Mouse (Mus musculus): ENCODE measurements at regions not wholly inside any gene's neighbourhood (a gene's known extent, or its start where the extent isn't known, plus 50 kb on each side); places are given as distances from the start of the nearest gene placed in this dataset.

GRCm38 (mm10) chr9:101458947-101459627 lies 207.5 kb upstream of the Ppp2r3a start:
- Histone ChIP-seq H3K9me3 (no peaks in the 10 kb centered on the region), H3K4me1 (no peaks in the 10 kb centered on the region), H3K27me3 (replicated peaks; ENCODE audit: low read depth, poor library complexity, severe bottlenecking) (no peaks in the 10 kb centered on the region), H3K36me3 (replicated peaks) (no peaks in the 10 kb centered on the region), H3K4me3 (no peak overlapping the region), H3K27ac (replicated peaks) (no peak overlapping the region)
- no peak for DNase-seq (ENCODE audit: low spot score)
- WGBS, result 83% methylated on average over 11 of the region's 11 CpGs

- Histone ChIP-seq H3K27ac (replicated peaks) (no peak overlapping the region), H3K9me3 (no peaks in the 10 kb centered on the region), H3K4me1 (no peaks in the 10 kb centered on the region), H3K4me3 (no peak overlapping the region), H3K36me3 (replicated peaks) (no peaks in the 10 kb centered on the region), H3K27me3 (replicated peaks; ENCODE audit: low read depth, poor library complexity, severe bottlenecking) (no peaks in the 10 kb centered on the region)
- DNase-seq (ENCODE audit: low spot score), result no peak
- WGBS, result 90% methylated on average over 10 of the region's 10 CpGs
These were observed 206.8 kb upstream of the Ppp2r3a start for GRCm38 (mm10) chr9:101458306-101458946.

- Histone ChIP-seq H3K4me3 (no peak overlapping the region), H3K27me3 (replicated peaks; ENCODE audit: low read depth, poor library complexity, severe bottlenecking) (no peaks in the 10 kb centered on the region), H3K27ac (replicated peaks) (no peak overlapping the region), H3K36me3 (replicated peaks) (no peaks in the 10 kb centered on the region), H3K4me1 (peaks cover 8% of the 10 kb centered on the region), H3K9me3 (no peaks in the 10 kb centered on the region)
- 85% methylated on average over 2 of the region's 2 CpGs for WGBS
- no peak for DNase-seq (ENCODE audit: low spot score)
These were observed 194.7 kb upstream of the Ppp2r3a start for GRCm38 (mm10) chr9:101446316-101446715.

- no peaks in the 10 kb centered on the region for H3K27me3 ChIP-seq (replicated peaks; ENCODE audit: low read depth, poor library complexity, severe bottlenecking)
- 88% methylated on average over 5 of the region's 5 CpGs for WGBS
- H3K4me1 ChIP-seq, result peaks cover 8% of the 10 kb centered on the region
- H3K9me3 ChIP-seq, result no peaks in the 10 kb centered on the region
- no peak overlapping the region for H3K4me3 ChIP-seq
- H3K36me3 ChIP-seq (replicated peaks), result no peaks in the 10 kb centered on the region
- no peak for DNase-seq (ENCODE audit: low spot score)
- H3K27ac ChIP-seq (replicated peaks), result no peak overlapping the region
These were observed 194.2 kb upstream of the Ppp2r3a start for GRCm38 (mm10) chr9:101445764-101446163.

GRCm38 (mm10) chr9:101445293-101445692 lies 193.7 kb upstream of the Ppp2r3a start:
- Histone ChIP-seq H3K4me1 (peaks cover 8% of the 10 kb centered on the region), H3K4me3 (no peak overlapping the region), H3K27ac (replicated peaks) (no peak overlapping the region), H3K36me3 (replicated peaks) (no peaks in the 10 kb centered on the region), H3K9me3 (no peaks in the 10 kb centered on the region), H3K27me3 (replicated peaks; ENCODE audit: low read depth, poor library complexity, severe bottlenecking) (no peaks in the 10 kb centered on the region)
- DNase-seq (ENCODE audit: low spot score), result no peak
- 93% methylated on average over 1 of the region's 1 CpGs for WGBS

- Histone ChIP-seq H3K4me1 (no peaks in the 10 kb centered on the region), H3K27ac (replicated peaks) (no peak overlapping the region), H3K27me3 (replicated peaks; ENCODE audit: low read depth, poor library complexity, severe bottlenecking) (no peaks in the 10 kb centered on the region), H3K4me3 (no peak overlapping the region), H3K36me3 (replicated peaks) (no peaks in the 10 kb centered on the region), H3K9me3 (no peaks in the 10 kb centered on the region)
- 90% methylated on average over 6 of the region's 6 CpGs for WGBS
- no peak for DNase-seq (ENCODE audit: low spot score)
These were observed 188.3 kb upstream of the Ppp2r3a start for GRCm38 (mm10) chr9:101439856-101440255.

- no peak overlapping the region for H3K4me3 ChIP-seq
- H3K36me3 ChIP-seq (replicated peaks), result no peaks in the 10 kb centered on the region
- DNase-seq (ENCODE audit: low spot score), result no peak
- H3K9me3 ChIP-seq, result no peaks in the 10 kb centered on the region
- H3K4me1 ChIP-seq, result no peaks in the 10 kb centered on the region
- H3K27ac ChIP-seq (replicated peaks), result no peak overlapping the region
- WGBS, result 78% methylated on average over 12 of the region's 12 CpGs
- H3K27me3 ChIP-seq (replicated peaks; ENCODE audit: low read depth, poor library complexity, severe bottlenecking), result no peaks in the 10 kb centered on the region
These were observed 187.1 kb upstream of the Ppp2r3a start for GRCm38 (mm10) chr9:101438564-101439180.

GRCm38 (mm10) chr9:101424974-101425670 lies 173.5 kb upstream of the Ppp2r3a start:
- 88% methylated on average over 12 of the region's 12 CpGs for WGBS
- Histone ChIP-seq H3K9me3 (no peaks in the 10 kb centered on the region), H3K27ac (replicated peaks) (no peak overlapping the region), H3K36me3 (replicated peaks) (no peaks in the 10 kb centered on the region), H3K4me3 (no peak overlapping the region), H3K27me3 (replicated peaks; ENCODE audit: low read depth, poor library complexity, severe bottlenecking) (no peaks in the 10 kb centered on the region), H3K4me1 (no peaks in the 10 kb centered on the region)
- no peak for DNase-seq (ENCODE audit: low spot score)

GRCm38 (mm10) chr9:101423041-101423440 lies 171.4 kb upstream of the Ppp2r3a start:
- Histone ChIP-seq H3K4me1 (no peaks in the 10 kb centered on the region), H3K9me3 (no peaks in the 10 kb centered on the region), H3K36me3 (replicated peaks) (no peaks in the 10 kb centered on the region), H3K27ac (replicated peaks) (no peak overlapping the region), H3K27me3 (replicated peaks; ENCODE audit: low read depth, poor library complexity, severe bottlenecking) (no peaks in the 10 kb centered on the region), H3K4me3 (no peak overlapping the region)
- 94% methylated on average over 5 of the region's 5 CpGs for WGBS
- no peak for DNase-seq (ENCODE audit: low spot score)

- no peaks in the 10 kb centered on the region for H3K36me3 ChIP-seq (replicated peaks)
- H3K4me1 ChIP-seq, result no peaks in the 10 kb centered on the region
- no peak overlapping the region for H3K4me3 ChIP-seq
- no peaks in the 10 kb centered on the region for H3K27me3 ChIP-seq (replicated peaks; ENCODE audit: low read depth, poor library complexity, severe bottlenecking)
- peak; percentile 15 for DNase-seq (ENCODE audit: low spot score)
- H3K27ac ChIP-seq (replicated peaks), result no peak overlapping the region
- H3K9me3 ChIP-seq, result no peaks in the 10 kb centered on the region
- 85% methylated on average over 11 of the region's 11 CpGs for WGBS
These were observed 170.4 kb upstream of the Ppp2r3a start for GRCm38 (mm10) chr9:101422006-101422405.

- Histone ChIP-seq H3K27me3 (replicated peaks; ENCODE audit: low read depth, poor library complexity, severe bottlenecking) (no peaks in the 10 kb centered on the region), H3K27ac (replicated peaks) (no peak overlapping the region), H3K4me1 (no peaks in the 10 kb centered on the region), H3K9me3 (no peaks in the 10 kb centered on the region), H3K4me3 (no peak overlapping the region), H3K36me3 (replicated peaks) (no peaks in the 10 kb centered on the region)
- WGBS, result 90% methylated on average over 7 of the region's 7 CpGs
- DNase-seq (ENCODE audit: low spot score), result no peak
These were observed 169.5 kb upstream of the Ppp2r3a start for GRCm38 (mm10) chr9:101421136-101421535.

GRCm38 (mm10) chr9:101420181-101420580 lies 168.6 kb upstream of the Ppp2r3a start:
- no peak for DNase-seq (ENCODE audit: low spot score)
- WGBS, result 93% methylated on average over 4 of the region's 4 CpGs
- no peaks in the 10 kb centered on the region for H3K9me3 ChIP-seq
- no peaks in the 10 kb centered on the region for H3K36me3 ChIP-seq (replicated peaks)
- H3K4me3 ChIP-seq, result no peak overlapping the region
- H3K27ac ChIP-seq (replicated peaks), result no peak overlapping the region
- no peaks in the 10 kb centered on the region for H3K27me3 ChIP-seq (replicated peaks; ENCODE audit: low read depth, poor library complexity, severe bottlenecking)
- no peaks in the 10 kb centered on the region for H3K4me1 ChIP-seq
